Mouse (Mus musculus) right cerebral cortex, postnatal 14 days (tissue): ENCODE data around the gene Rbms1.
"Not testable (repeated sequence)": the region's sequence is repeated elsewhere in the genome, so short reads cannot be mapped to it uniquely, and the experiment has no call there.

Experiments used
- DNase-seq: peaks from one replicate; pipeline ENCODE4 v3.0.0; 2022

Gene Rbms1

DNA sequence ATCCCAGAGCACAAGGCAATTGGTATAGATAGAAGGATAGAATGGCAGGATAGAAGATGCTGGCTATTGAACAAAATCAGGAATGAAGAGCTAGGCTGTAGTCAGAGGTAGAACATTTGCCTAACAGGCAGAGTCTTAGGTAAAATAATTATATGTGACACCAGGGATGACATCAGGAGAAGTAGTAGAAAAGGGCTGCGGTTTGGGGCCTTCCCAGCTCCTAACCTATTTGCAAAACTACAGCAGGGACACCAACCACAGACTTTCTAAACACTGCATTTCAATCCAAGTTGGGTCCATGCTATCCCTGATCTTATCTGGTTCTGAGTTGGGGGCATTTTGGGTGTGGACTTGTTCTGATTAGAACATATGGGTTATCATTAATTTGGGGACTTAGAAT lies 118.7 kb downstream of the Rbms1 start:
- DNase-seq: no peak

DNA sequence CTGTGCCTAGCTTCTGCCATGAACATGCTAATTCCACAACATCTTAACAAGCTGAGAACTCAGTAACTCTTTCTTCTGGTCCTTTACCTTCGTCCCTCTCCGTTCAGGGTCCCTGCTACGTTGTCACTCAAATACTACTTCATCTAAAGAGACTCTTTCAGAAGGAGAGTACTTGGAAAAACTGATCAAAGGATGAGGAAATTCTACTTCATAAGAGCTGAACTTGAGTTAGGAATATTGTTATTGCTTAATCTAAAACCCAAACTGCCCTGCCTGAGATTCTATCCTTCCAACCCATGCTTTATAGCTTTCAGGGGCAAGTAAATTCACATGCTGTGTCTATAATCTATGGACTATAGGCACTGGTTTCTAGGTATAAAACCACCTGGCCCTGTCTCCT lies 119.4 kb downstream of the Rbms1 start:
- DNase-seq: no peak

DNA sequence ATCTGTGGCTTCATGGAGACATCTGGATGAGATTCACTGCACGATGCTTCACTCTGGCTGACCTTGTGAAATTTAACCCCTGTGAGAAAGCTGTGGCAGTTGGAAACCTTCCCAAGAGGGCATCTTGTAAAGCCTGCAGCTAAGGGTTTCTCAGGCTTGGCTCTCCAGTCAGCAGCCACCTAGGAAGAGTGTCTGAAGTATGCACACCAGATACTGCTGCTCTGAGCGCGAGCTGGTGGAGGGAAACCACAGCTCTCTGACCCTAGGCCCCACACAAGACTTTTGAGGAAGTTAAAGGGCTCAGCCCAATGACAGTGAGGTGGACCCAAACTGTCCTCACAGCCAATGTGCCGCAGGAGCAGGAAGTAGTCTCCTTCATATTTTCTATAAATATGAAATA lies 120.0 kb downstream of the Rbms1 start:
- no peak for DNase-seq

DNA sequence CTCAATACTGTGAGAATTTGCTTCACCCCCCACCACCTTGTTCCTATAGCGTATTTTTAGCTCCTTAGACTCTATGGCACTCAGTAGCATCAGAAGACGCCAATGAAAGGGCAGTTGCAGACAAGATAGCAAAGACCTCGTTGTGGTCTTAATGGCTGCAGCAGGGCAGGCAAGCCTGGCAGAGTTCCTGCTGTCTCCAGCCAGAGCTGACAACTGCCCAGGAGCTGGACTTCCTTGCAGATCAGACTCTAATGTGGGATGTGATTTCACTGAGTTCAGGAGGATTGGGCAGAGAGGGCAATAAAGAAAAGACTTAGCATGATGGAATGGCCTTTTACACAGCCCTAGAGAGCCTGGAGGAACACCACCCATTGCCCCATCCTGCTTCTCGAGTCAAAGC lies 122.1 kb downstream of the Rbms1 start:
- DNase-seq: no peak

DNA sequence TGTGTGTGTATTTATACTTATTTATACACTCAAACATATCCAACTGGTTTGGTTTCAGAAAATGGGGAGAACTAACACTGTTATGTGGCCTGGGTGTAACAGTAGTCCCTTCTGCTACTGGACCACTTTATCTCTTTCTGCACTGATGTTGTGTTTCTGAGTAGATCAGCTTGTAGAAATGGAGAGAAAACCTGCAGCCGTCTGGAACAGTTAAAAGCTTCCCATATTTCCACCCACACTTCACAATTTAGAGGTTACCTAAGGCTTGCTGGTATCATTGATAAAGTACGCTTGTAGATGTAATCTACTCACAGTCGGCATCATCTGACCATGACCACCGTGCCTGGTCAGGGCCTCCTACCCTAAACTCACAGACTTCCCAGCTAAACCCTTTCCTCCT lies 123.5 kb downstream of the Rbms1 start:
- DNase-seq: no peak

DNA sequence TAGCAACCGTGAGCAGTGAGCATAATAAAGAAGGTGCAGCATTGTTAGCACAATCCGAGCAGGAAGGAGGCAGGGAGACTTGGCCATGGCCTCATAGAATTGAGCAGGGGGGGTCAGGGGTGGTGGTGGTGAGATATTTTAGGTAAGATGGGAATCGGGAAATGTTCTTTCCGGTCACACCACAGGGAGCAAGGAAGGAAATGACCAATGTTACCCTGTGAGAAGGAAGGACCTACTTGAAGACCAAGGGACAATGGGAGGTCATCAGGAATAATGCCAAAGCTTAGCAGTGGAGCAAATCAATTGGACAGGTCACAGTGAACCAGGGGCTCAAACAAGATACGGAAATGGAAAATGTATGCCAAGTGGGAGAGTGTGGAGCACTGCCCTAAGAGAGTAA lies 124.1 kb downstream of the Rbms1 start:
- DNase-seq: no peak

DNA sequence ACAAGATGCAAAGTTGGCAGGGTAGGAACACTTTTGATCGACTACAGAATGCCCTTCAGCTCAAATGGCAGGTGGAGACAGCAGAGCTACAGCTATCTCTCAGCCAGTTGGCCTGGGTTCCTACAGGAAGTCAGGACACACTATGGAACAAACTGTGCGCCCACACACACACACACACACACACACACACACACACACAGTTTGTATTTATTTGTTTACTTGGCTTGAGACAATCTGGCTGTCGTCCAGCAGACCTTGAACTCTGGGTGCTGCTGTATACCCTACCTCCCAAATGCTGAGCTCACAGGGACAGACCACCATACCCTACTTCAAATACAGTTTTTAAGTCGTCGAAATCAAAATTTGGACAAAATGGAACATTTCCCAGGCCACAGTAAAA lies 125.4 kb downstream of the Rbms1 start:
- DNase-seq: no peak

DNA sequence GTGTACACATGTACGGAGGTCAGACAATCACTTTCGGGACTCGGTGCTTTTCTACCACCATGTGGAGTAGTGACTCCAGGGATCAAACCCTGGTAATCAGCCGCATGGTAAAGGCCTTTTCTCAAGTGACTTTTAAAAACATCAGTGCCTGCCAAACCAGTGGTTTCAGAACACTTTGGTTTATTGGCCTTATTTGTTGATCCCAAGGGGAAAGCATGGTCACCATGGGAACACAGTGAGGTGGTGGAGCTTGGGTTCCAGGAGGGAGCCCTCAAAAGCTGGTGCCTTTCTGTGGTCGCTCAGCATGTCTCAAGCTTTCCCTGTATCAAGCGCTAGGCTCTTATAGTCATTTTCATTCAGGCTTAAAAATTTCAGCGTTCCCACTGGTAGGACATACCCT lies 126.8 kb downstream of the Rbms1 start:
- DNase-seq: no peak

DNA sequence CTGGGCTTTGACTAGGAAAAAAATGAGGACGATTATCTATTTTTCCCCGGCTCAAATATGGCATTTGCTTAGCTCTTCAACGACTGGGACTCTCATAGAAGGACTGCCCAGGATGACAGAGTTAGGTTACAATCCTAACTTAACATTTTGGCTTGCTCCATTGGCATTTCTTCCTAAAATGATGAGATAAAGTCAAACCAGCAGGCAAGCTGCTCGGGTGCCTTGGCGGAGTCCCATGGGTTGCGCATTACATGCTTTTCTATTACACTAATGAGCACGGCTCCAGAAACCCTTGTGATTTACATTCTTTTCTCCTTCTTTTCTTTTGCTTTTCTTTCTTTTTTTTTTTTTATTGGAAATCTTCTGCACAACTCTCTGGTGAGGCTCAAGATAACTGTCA lies 128.7 kb downstream of the Rbms1 start:
- DNase-seq: no peak

DNA sequence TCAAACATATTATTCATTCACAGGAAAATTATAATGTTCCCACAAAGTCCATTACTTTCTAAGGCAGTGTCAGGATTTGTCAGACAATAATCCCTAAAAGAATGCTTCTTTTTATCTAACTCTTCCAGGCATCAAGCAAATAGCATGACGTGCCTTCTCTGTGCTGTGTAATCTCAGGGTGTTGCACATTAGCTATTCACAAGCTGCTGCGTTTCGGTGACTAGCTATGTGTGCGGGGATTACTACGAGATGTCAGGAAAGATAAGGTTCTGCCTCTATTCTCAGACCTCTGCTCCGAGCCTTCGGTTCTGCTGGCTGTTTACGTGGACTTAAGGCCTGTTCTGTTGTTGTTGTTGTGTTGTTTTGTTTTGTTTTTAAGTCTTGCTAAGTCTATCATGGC lies 130.7 kb downstream of the Rbms1 start:
- no peak for DNase-seq

DNA sequence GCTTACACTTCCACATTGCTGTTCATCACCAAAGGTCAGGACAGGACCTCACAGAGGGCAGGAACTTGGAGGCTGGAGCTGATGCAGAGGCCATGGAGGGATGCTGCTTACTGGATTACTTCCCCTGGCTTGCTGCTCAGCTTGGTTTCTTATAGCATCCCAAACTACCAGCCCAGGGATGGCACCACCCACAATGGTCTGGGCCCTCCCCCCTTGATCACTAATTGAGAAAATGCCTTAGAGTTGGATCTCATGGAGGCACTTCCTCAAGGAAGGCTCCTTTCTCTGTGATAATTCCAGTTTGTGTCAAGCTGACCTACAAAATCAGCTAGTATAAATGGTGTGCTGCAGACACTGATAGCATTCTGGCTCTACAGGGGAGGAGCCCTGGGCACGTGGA lies 132.5 kb downstream of the Rbms1 start:
- not testable (repeated sequence) for DNase-seq

DNA sequence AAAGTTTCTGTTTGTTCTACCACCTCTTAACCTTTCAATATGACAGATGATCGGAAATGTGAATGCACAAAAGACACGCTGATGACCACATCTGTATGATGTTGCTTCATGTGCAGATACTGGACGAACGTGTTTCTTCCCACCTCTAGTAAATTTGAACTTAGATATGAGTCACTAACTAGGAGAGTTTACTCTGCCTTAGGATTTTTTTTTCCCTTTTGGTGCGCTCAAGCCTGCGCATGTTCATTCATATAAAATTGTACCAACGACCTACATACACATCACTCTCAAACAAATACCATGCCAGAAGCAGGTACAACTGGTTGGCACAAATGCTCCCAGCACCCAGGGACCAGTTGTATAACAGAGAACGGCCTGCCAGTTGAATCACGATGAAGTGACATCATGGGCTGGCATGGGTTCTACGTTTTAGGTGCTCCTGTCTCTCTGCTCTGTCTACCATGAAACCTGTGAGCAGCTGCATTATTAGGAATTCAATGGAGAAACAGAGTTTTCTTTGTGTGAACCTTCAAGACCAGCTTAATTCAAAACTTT lies 134.0 kb downstream of the Rbms1 start:
- DNase-seq: no peak

DNA sequence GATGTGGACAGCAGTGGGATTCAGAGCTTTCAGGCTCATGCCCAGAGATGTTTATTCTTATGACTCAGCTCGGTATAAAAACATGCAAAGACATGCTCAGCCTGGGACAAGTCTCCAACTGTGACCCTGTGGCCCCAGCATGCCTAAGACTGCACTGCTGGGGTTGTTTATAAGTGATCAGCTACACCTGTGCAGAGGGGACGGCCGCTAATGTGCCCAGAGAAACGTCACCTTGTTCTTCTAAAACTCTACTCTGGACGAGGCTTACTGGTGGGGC lies 135.9 kb downstream of the Rbms1 start:
- no peak for DNase-seq

DNA sequence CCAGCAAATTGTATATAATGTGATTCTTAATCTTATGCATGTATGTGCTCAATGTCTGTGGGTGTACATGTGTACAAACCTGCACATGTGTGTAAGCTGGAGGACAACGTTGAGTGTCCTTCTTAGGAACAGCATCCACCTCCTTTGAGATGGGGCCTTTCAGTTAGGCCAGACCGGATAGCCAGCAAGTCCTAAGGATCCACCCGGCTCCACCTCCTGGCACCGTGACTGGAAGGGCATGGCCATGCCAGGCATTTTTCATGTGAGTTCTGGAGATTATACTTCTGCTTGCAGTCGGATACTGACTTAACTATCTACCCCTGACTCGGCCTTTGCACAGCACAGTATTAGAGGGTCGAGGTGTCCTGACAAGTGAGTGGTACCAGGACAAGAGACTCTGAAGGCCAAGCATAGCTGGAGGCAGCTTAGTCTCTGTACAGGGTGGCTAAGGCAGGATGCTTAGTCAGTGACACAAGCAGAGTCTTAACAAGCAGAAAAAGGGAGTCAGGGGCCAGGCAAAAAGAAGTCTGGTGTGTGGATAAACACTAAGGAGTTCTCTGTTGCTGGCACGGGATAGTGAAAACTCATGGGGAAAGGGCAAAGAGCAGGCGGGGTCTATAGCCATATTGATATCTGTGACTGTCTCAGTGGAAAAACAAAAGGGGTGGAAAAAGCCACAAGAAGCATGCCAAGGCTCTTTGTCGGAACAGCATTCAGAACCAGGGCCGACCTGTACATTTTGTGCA lies 136.4 kb downstream of the Rbms1 start:
- DNase-seq: no peak

DNA sequence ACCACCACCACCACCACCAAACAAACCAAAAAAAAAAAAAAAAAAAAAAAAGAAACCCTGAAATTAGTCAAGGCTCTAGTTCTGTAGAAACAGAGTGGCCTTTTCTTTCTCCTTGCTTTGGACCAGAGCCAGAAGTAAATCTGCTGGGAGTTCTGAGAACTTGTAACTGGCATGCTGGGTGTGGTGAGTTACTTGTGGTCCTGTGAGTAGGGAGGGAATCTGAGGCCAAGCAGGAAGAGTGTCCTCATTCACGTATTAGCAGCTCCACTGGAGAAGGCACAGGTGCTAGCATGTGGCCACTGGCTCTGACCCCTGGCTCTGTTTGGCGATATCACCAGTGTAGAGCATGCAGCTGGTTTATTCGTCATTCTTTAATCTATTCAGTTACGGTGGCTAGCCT lies 137.3 kb downstream of the Rbms1 start:
- DNase-seq: no peak

DNA sequence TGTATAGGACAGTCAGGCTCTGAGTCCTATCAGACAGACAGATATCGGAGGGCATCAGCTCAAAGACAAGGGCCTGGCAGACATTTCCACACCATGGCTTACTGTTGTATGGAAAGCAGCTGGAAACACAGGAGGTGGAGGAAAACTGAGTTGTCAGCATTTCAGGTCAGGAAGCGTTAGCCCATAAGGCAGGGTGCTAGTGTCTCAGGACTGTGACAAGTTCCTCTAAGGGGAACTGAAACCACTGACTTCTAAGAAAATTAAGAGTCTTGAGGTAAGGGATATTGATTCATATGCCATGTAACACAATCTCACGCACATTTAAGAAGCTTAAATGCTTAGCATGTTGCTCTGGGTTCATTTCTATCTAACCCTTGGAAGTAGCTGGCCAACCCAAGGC lies 141.4 kb downstream of the Rbms1 start:
- DNase-seq: no peak

DNA sequence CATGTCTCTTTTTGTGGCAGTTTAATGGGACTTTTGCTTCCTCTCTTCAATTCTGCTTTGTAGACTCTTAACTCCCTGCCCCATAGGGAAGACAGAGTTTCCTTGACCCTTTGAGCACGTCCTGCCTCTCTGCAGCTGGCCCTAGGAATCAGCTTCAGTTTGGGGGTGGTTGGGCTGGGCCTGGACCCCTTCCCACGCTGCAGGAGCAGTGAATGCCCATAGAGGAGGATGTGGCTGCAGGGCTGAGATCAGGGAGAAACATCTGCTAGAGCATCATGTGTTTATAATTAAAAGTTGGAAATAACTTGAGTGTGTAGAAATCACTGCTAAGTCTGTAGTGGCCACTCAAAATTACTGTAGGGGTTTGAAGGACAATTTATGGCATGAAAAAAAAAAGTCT lies 144.4 kb downstream of the Rbms1 start:
- no peak for DNase-seq

DNA sequence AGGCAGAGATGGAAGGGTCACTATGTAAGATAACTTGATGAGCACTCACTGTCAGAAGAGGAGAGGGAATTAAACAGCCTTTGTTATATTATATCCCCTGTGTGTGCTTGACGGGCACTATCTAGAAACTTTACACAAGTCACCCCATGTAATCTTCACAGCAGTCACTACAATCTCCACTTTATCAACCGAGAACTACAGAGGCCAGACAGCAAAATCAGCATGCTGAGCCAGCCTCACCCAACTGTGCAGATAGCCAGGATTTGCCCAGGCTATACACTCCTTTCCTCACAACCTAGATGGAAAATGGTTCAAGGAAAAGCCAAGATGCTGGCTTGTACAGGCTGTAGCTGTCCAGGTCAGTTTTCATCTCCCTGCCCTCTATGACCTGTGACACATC lies 146.7 kb downstream of the Rbms1 start:
- DNase-seq: no peak

DNA sequence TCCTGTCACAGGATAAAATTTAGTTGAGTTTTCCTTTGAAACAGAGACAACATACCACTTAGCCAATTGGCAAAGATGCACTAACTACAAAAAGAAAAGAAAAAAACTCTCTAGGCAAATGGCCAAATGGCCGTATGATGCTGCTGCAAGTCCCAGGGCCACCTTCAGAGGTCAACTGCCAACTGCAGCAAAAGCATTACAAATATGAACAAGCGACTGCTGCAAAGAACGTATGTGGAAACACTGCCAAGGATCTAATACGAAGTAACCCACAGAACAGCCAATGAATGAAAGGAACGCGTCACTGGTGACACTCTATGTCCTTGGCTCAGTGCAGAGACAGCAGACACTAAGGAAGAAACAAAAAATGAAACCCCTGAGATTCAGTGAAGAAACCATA lies 148.2 kb downstream of the Rbms1 start:
- DNase-seq: no peak

DNA sequence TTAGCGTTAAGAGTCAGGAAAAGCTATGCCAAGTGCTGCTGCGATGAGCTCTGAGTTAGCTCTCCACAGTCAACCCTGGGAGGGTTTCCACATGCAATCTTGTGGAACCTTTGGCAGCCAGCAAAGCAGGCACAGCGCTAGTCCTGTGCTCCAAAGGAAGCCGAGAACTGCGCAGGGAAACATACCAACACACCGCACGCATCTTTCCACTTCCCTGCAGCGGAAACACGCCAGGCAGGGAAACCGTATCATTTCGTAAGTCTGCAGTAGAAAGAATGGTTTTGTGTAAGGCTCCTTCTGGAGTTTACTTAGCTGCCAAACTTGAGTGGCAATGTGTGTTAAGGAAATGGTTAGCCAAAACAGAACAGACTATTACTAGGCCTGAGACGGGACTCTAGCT lies 150.0 kb downstream of the Rbms1 start:
- no peak for DNase-seq

DNA sequence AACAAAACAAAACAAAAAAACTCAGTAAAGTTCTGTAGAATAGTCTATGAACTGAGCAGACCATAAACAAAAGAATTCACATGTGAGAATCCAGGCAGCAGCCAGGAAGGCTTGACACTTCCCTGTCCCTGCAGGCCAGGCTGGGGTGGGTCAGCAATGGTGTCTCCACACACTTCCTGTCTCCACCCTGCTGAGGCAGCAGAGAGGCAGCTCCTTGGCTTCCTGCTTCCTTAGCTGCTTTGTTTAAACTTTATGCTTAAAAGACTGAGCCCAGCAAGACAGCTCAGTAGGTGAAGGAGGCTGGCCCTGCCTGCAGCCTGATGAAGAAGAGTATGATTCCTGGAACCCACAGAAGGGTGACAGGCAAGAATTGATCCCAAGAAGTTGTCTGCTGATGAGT lies 152.4 kb downstream of the Rbms1 start:
- peak; percentile 18 for DNase-seq

DNA sequence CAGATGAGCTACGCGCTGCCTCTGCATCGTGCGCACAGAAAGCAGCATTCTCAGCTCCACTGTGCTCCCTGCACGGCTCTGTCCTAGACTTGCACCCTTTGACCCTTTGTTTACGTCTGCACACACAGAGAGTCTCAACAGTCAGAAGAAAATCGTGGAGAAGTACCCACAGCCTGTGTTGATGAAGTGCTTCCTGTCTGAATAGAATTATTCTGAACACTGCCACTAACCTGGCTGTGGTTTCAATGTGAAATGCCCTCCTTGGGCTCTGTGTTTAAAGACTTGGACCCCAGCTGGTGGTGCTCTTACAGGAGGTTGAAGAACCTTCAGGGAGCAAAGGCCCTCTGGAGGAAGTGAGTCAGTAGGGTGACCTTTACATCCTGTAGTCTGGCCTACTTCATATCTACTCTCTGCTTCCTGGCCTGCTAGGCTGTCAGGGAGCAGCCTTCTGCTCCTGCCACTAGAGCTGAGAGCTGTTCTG lies 153.5 kb downstream of the Rbms1 start:
- no peak for DNase-seq

DNA sequence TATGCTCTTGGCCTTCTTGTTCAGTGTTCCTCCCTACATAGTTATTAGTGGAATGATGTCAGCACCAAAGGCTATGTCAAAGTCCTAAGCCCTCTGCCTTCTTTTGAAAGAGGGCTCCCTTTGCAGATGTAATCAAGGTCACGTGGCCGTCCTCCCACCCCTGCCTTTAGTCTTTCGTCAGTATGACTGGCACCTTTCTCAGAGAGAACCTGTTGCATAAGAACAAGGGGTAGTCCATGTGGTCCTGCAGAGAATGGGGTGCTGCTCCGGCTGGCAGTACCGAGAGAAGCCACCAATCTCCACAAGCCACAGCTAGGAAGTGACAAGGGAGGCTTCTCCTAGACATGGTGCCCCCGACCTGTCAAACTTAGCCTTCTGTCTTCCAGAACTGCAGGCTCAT lies 154.2 kb downstream of the Rbms1 start:
- no peak for DNase-seq

DNA sequence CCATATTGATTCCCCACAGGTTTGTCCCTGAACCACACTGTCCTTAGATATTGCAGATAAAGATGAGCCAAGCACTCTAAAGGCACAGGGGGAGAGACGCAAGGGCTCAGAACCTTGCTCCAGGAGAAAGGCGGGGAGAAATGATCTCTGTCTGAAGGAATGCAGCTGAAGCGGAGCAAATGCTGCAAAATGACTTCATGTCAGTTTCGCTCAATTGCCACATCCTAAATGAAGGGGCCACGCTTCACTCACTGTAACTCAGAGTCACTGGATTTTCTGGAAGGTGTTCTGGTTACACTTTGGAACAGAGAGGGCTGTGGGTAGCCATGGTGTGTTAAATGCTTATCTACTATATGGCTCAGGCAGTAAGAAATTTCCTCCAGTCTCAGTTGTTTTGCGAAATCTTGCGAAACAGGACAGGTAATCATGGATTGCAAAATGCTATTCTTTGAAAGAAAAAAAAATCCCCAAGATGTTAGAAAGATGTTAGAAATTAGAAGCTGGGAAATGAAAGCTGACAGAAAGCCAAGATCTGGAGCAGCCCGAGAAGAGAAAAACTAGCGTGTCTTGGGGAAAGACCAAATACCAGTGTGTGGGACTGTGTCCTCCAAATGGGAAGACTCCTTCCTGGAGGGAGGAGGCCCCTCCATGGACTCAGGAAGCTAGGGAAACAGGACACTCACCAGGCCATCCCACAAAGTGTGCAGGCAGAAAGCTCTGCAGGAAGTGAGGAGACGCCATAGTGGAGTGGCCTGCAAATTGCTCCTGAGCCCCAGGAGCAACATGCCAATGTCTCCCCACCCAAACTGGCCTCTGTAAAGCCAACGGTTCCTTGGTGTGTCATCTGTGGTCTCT lies 155.4 kb downstream of the Rbms1 start:
- DNase-seq: no peak
